Mouse (Mus musculus) monocyte, adult 59 days (primary cell): ENCODE data around the gene Btbd35f5. TPM values are rescaled to one million over a fixed set of nuclear protein-coding genes. Genes with fewer than 3 reads are reported as not detected.

Experiments
- total RNA-seq, 2 experiments: library from RNA; stranded (reverse); gene quantifications; one replicate each; pipeline ENCODE4 v1.2.4; 2023

The Btbd35f5 gene
- not detected for total RNA-seq

DNA sequence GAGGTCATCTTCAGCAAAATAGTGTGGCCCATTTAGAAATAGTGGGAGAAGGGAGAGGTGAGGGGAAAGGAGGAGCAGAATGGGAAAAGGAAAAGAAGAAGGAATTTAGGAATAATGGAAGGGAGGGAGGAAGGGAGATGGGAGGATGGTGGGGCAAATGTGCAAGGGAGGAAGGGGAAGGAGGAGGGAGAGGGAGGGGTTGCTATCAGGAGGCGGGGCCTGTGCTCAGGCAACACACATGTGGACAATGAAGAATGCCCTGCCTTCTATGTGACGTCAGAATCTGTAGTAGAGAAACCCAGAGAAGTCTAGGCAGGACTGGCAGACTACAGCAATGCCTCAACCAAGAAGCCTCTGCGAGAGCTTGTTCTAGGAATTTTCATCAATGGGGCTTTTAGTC is at the start of gene Btbd35f5:
Gene Btbd35f5, plus strand, starts transcription at position 301 of the 400 bp plus-strand sequence.

DNA sequence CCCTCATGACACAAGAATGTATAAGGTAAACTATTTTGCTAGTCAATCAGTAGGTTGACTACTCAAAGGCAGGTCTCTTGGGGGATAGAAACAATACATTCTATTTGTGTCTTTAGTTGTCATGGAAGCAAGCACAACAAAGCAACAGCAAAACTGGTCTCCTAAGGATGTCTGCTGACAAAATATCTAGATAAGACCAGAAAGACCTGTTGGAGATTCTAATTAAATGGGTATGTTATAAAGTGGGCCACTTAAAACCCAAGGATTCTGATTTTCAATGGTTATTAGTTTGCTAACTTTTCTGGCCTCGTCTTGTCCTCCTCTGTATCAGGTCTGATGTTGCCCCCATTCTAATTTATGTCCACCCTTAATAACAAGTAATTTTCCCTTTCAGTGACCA is 32.2 kb upstream of the Btbd35f5 start, which contains the start of gene Gm21789:
Gene Gm21789, plus strand, starts transcription at position 301 of the 400 bp plus-strand sequence.

Other genes starting within 250 kb of the Btbd35f5 start
- gene Btbd35f21, start 247.8 kb upstream of the Btbd35f5 start, total RNA-seq: not detected
- not detected for gene Btbd35f30, start 79.3 kb upstream of the Btbd35f5 start, total RNA-seq
- not detected for gene Gm21789, start 32.1 kb upstream of the Btbd35f5 start, total RNA-seq